Mouse (Mus musculus) heart, adult 18-20 months (tissue): ENCODE measurements at regions not wholly inside any gene's neighbourhood (a gene's known extent, or its start where the extent isn't known, plus 50 kb on each side); places are given as distances from the start of the nearest gene placed in this dataset.

Source experiments
- DNase-seq, 2 experiments: peaks; one replicate each; pipeline ENCODE4 v3.0.0; 2021 to 2022; ENCODE audit warnings: mixed read lengths in 1 of 2

GRCm38 (mm10) chr12:95937705-95938104 lies 245.7 kb downstream of the Flrt2 start:
- DNase-seq, result no peak

DNA sequence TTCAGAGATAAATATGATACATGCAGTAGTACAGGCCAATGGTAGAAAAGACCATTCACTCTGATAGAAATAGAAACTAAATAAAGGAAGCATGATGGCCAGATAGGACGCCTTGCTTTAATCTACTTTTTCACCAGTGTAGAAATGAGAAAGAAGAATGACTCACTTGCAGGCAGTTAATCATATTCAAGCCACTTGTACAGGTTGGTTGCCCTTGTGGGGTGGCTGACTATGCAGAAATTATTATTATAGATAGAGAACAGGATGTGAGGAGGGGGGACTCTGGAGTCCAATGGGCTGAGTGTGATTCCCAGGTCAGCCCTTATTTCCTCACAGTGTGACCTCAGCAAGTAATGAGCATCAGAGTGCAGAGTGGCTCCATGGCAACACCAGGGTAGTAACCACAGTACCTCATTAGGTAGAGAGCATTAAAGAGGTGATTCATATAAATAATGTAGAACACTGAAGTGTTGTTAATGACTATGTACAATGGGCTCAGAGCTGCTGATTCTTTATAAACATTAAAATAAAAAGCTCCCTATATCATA lies 248.5 kb downstream of the Flrt2 start:
- DNase-seq, result no peak

DNA sequence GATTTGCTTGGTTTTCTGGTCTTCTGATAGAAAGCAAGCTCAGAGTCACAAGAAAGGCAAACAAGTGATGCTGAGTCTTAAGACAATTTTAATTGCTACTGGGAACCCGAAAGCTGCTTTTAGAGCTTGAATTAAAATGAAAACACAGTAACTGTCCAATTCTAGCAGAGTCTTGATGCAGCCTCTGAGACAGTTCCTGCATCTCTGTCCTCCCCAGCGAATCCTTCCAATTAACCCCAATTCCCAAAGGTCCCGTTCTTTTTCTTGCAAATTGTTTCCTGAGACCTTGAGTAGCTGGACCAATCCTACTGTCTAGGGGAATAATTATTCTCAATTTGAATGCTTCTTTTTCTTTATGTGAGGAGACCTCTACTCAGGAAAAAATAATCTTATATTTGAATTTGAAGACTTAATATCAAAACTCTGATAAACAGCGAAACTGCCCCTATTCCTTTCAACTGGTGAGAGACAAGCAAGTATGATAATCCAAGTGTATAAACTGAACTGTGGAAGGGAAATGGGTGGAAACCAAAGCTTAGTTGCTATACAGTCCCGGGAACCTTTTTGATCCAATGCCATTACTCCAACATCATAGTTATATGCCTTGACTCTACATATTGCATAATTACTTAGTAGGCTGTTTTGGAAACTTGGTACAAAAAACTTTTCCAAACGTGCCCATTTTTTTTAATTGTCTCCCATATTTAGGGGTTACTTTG lies 267.9 kb downstream of the Flrt2 start:
- no peak for DNase-seq

GRCm38 (mm10) chr12:95960505-95960871 lies 268.5 kb downstream of the Flrt2 start:
- no peak for DNase-seq

DNA sequence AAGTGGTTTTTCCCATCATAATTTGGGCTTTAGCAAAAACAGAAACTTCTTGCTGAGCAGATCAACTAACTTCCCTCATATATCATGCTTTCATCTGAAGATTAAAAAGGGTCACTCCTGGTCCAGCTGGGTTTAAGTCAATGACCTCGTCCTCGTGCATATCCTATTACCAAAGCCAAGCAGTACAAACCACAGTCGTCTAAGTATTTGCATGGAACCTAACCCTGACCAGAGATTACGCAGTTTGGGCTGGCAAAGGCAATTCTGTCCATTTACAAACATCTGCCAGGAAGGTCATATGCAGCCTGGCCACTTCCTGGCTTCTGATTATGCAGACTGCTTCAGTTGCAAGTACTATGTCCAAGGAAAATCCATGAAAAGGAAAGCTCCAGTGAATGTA lies 270.8 kb downstream of the Flrt2 start:
- DNase-seq, result no peak

GRCm38 (mm10) chr12:95988669-95989288 lies 296.8 kb downstream of the Flrt2 start:
- DNase-seq, result no peak

DNA sequence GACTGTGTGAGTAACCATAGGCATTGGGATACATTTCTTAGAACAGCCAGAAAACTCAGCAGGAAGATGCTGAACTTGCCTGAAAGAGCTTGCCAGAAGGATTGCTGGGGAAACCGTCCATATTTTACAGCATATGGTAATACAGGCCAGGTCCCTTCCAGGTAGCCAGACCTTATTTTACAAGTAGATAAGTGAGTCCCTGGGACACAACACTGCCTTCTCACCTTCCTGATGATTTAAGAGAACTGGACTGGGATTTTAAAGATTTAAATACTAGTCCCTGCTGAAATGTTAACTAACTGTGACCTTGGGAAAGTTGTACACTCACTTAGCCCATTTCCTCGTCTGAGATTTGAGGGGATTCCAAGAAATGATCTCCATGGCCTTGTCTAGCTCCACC lies 302.9 kb downstream of the Flrt2 start:
- no peak for DNase-seq

DNA sequence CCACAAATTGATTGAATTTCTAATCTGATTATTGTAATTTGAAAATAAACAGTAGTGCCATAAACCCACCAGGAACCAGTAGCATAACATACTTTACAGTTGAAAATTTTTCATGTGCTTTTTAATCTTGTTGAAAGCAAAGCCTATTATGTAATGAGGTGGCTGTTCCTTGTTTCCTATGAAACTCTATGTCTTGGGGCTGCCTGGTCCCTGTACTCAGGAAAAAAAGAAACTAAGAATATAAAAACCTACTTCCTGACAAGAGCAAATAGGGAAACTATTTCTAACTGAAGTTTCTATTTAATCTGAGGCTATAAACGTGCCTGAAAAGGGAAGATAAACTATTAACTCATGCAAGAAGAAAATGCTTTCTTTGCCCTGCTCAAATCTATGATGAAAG lies 338.2 kb downstream of the Flrt2 start:
- DNase-seq, result no peak

DNA sequence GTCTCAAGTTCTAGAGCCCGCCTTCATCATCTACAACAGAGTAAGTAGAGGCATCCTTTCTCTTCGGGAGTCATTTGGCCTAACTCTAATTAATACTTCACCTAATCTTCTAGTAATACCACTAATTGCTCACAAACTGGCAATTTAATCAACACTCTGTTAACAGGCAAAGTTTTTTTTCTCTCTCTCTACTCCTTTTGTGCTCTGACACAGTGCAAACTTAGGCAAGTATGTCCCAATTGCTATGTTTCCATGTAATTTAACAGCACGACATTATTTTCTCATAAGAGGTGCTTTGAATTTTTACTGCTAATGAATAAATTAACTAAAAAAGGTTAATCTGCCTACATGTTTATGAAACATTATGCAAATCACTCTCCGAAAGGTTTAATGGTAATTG lies 383.3 kb downstream of the Flrt2 start:
- no peak for DNase-seq

GRCm38 (mm10) chr12:96090995-96091394 lies 399.0 kb downstream of the Flrt2 start:
- no peak for DNase-seq

DNA sequence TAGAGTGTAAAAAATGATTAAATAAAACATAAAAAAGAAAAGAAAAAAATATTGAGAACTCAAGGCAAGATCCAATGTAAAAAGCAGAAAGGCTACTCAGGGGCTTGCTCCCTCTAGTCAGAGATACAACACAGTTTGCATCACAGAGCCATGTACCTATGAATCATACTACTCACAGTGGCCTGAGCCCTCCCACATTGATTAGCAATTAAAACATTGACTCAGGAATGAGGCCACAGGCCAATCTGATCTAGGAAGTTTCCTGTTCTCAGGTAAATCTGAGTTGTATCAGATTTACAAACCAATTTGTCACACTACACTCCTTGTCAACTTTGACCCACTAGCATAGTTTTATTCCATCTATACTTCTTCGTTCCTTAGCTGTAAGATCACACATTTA lies 414.2 kb downstream of the Flrt2 start:
- DNase-seq, result no peak

GRCm38 (mm10) chr12:96114727-96115379 lies 422.8 kb downstream of the Flrt2 start:
- DNase-seq, result no peak

- no peak for DNase-seq
These were observed 425.5 kb downstream of the Flrt2 start for GRCm38 (mm10) chr12:96117553-96117952.

- no peak for DNase-seq
These were observed 432.3 kb downstream of the Flrt2 start for GRCm38 (mm10) chr12:96124156-96124931.

- DNase-seq, result no peak
These were observed 437.9 kb downstream of the Flrt2 start for GRCm38 (mm10) chr12:96129870-96130454.

DNA sequence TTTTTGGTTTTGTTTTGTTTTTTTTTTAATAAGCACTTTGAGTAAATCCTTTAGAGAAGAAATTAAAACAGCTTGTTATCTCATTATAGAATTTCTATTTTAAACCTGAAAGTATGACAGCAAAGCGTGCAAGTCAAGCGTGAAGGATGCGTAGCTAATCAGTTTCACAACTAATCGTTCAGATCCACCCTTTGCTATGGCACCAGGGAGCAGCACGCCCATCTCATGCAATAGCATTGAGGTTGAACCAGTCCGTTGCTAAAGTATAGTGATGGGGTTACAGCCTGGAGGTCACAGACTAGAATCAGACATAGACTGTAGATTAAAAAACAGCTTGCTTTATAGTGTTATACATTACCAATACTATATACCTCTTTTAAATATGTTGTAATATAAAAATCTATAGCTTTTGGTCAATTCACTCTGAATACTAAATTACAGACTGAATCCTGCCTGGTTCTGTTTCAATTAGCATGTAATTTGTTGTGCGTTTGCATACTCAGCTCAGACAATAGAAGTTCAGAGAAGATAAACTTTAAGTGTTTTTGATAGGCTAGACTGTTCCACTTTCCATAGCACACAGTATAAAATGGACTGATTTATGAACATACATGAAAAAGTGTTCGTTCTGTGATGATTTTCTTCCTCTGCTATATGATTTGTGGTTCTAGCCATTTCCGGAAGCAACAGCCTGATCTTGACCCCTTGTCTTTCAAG lies 438.9 kb downstream of the Flrt2 start:
- no peak for DNase-seq

DNA sequence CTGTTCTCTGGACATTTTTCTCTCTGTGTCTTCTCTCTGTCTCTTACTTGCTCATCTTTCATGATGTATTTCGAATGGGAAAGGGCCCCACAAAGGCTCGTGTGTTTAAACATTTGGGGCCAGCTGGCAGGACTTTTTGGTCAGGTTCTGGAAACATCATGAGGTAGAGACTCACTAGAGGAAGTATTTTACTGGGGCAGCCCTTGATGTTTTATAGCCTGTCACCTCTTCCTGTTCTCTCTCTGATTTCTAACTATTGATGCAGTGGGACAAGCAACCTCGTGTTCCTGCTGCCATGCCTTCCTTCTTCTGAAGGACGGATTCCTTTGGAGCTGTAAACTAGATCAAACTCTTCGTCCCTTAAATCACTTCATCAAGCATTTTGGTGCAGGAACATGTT lies 442.1 kb downstream of the Flrt2 start:
- DNase-seq, result no peak

GRCm38 (mm10) chr12:96141748-96142147 lies 449.7 kb downstream of the Flrt2 start:
- DNase-seq, result no peak

DNA sequence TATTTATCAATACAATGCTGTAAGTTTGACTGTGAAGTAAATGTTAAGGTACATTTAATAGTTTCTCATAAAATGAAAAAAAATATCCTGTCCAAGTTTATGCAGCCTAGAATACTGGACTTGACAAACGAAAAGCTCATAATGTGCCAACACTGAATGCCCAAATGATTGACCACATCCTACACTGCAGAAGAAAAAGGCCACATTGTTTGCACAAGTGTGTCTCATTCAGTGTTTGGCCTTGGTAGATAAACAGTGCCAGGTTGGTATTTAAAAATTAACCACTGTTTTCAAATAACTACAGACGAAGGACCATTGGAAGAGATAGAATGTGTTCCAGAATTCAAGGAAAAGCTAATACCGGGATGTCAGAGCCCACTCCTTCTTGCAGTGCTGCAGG lies 462.1 kb downstream of the Flrt2 start:
- DNase-seq, result no peak

DNA sequence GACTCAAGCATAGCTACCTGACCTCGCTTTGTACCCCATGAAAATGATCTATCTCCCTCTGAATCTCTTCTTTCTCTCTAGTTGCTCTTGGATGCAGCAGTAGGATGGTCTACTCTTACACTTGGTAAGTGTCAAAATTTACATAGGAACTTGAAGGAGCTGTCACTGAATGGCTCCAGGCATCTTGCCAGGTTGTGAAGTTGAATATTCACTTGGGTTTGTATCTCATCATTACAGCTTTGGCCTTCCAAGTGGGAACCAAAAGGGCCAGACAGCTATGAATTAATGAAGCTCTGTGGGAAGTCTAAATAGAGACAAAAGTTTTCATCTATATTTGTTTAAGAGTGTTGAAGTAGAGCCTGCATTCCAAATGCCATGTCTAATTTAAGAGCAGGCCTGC lies 475.5 kb downstream of the Flrt2 start:
- no peak for DNase-seq

- no peak for DNase-seq
These were observed 506.9 kb downstream of the Flrt2 start for GRCm38 (mm10) chr12:96198928-96199327.

- DNase-seq, result no peak
These were observed 509.8 kb downstream of the Flrt2 start for GRCm38 (mm10) chr12:96201855-96202254.
